Mouse (Mus musculus): ENCODE data around the gene Tnik. TPM values are rescaled to one million over a fixed set of nuclear protein-coding genes. Genes with fewer than 3 reads are reported as not detected.
A peak's percentile ranks its signal among the peaks of the same experiment; 100 is the strongest.

The Tnik gene
- polyA plus RNA-seq, 1 experiment from 2014 or later: 38.5 TPM

DNA sequence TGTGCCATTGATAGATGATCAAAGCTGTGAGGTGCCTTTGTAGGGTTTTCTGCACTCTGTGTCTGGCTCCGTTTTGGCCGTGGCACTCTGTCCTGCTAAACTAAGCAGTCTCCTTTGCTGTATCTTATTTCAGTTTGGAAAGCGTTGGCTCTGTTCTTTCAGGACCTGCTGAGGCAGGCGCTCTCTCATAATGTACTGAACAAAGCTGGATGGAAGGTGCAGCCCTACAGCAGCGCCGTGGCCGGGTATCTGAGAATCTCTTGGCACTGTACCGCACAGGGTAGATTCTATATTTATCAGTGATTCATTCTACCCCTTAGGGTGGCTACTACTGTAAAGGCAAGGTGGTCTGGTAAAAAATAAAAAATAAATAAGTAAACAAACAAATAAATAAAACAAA is 193.8 kb downstream of the Tnik start:
- no peak for ATAC-seq (ENCODE audit: low FRiP score, low read depth)
- no peak overlapping the region for H3K27ac ChIP-seq (replicated peaks)
- 82% methylated on average over 8 of the region's 8 CpGs for WGBS
- H3K27me3 ChIP-seq: no peaks in the 10 kb centered on the region
- H3K9ac ChIP-seq (replicated peaks): no peak overlapping the region
- no peaks in the 10 kb centered on the region for H3K9me3 ChIP-seq
- H3K36me3 ChIP-seq: no peaks in the 10 kb centered on the region
- H3K4me3 ChIP-seq: no peak overlapping the region
- H3K4me1 ChIP-seq: no peaks in the 10 kb centered on the region
- no peak overlapping the region for H3K4me2 ChIP-seq (replicated peaks)

DNA sequence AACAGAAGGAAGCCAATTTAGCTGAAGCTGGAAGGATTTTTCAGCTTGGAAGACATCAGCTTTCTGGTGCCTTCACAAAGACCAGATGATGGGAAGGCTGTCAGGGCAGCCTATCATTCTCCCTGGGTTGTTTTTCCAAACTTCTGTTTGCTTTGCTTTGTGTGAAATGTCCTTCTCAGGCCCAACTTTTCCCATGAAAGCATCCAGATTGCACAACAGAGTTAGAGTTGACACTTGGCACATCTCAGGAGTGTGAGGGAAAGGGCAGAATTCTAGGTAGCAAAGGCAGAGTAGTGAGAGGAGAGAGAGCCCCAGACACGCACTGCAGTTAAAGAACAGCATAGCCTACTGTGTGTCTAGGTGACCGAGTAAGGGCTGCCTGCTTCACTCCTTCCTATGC is 194.5 kb downstream of the Tnik start:
- Histone ChIP-seq H3K27me3 (no peaks in the 10 kb centered on the region), H3K4me2 (replicated peaks) (no peak overlapping the region), H3K4me1 (no peaks in the 10 kb centered on the region), H3K9me3 (no peaks in the 10 kb centered on the region), H3K9ac (replicated peaks) (no peak overlapping the region), H3K4me3 (no peak overlapping the region), H3K27ac (replicated peaks) (no peak overlapping the region), H3K36me3 (no peaks in the 10 kb centered on the region)
- ATAC-seq (ENCODE audit: low FRiP score, low read depth): no peak
- WGBS: 94% methylated on average over 2 of the region's 2 CpGs

DNA sequence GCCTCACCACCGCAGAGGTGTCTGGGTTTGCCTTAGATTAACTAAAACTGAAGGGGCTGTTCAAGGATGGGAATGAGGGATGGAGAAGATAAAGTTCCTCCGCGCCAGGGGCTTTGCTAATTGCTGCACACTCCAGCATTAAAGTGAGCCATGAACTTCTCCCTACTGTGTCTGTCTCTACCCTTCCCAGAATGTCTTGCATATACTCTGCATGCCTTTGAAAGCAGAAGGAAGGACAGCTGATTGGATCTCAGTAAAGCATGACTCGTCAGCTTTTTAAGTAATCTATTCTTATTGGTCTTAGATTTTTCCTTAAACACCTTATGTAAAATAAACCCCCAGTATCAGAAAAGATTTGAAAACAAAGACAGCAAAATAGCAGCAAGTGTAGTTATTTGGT is 203.7 kb downstream of the Tnik start:
- Histone ChIP-seq H3K4me2 (replicated peaks) (no peak overlapping the region), H3K27me3 (no peaks in the 10 kb centered on the region), H3K36me3 (no peaks in the 10 kb centered on the region), H3K4me3 (no peak overlapping the region), H3K4me1 (no peaks in the 10 kb centered on the region), H3K27ac (replicated peaks) (no peak overlapping the region), H3K9ac (replicated peaks) (no peak overlapping the region), H3K9me3 (no peaks in the 10 kb centered on the region)
- WGBS: 91% methylated on average over 4 of the region's 4 CpGs
- ATAC-seq (ENCODE audit: low FRiP score, low read depth): no peak

DNA sequence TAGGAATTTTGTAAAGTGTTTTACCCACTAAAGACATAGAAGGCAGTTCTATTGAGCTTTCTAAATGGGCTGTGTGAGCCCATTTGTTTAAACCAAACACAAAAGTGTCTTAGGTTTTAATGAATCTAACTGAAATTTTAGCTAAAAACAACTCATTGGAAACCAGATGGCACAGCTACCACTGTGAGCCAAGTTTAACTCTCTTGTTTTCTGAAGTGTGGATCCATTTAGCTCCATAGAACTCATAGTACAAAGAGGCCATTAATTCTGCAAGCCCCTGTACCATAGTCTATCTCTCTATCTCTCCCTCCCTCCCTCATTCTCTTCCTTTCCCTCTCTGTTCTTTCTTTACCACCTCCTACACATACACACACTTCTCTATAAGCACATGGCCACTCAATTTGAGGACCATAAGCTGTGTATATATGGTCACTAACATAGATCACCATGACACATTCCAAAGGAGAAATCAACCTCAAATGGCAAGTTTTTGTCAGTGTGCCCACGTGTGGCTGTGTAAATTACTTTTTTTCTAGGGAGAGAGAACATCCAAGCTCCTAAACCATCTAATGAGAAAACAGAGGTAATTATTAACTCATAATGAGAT is 204.2 kb downstream of the Tnik start:
- no peaks in the 10 kb centered on the region for H3K36me3 ChIP-seq
- H3K4me3 ChIP-seq: no peak overlapping the region
- H3K27ac ChIP-seq (replicated peaks): no peak overlapping the region
- no peak overlapping the region for H3K9ac ChIP-seq (replicated peaks)
- 78% methylated on average over 1 of the region's 1 CpGs for WGBS
- H3K27me3 ChIP-seq: no peaks in the 10 kb centered on the region
- no peak for ATAC-seq (ENCODE audit: low FRiP score, low read depth)
- no peak overlapping the region for H3K4me2 ChIP-seq (replicated peaks)
- no peaks in the 10 kb centered on the region for H3K9me3 ChIP-seq
- no peaks in the 10 kb centered on the region for H3K4me1 ChIP-seq

- Histone ChIP-seq H3K9me3 (no peaks in the 10 kb centered on the region), H3K4me1 (no peaks in the 10 kb centered on the region), H3K27me3 (no peaks in the 10 kb centered on the region), H3K27ac (replicated peaks) (no peak overlapping the region), H3K9ac (replicated peaks) (no peak overlapping the region), H3K4me3 (no peak overlapping the region), H3K4me2 (replicated peaks) (no peak overlapping the region), H3K36me3 (no peaks in the 10 kb centered on the region)
- ATAC-seq (ENCODE audit: low FRiP score, low read depth): no peak
- 84% methylated on average over 4 of the region's 4 CpGs for WGBS
Measured at GRCm38 (mm10) chr3:28467871-28468285, 204.9 kb downstream of the Tnik start.

DNA sequence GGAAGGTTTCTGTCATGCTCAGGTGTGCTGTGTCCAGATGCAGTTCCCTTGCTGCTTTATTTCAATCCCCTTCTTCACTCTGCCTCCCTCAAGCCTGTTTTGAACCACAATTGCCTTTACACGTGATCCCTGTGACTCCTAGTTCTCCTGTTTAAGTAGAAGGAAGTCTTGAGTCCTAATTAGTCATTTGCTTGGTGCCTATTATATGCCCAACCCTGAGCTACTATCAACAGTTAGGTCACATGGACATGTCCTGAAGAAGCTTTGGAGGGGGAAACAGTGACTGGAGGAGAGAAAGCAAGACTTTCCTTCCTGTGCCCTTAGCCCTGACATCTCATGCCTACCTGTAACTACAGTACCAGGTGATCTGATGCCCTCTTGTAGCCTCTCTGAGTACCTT is 210.4 kb downstream of the Tnik start:
- H3K36me3 ChIP-seq: no peaks in the 10 kb centered on the region
- H3K27ac ChIP-seq (replicated peaks): no peak overlapping the region
- no peak overlapping the region for H3K4me3 ChIP-seq
- H3K9me3 ChIP-seq: no peaks in the 10 kb centered on the region
- no peak for ATAC-seq (ENCODE audit: low FRiP score, low read depth)
- no peaks in the 10 kb centered on the region for H3K4me1 ChIP-seq
- H3K9ac ChIP-seq (replicated peaks): no peak overlapping the region
- no peak overlapping the region for H3K4me2 ChIP-seq (replicated peaks)
- no peaks in the 10 kb centered on the region for H3K27me3 ChIP-seq
- WGBS: 72% methylated on average over 1 of the region's 1 CpGs

- 87% methylated on average over 2 of the region's 2 CpGs for WGBS
- ATAC-seq (ENCODE audit: low FRiP score, low read depth): no peak
Measured at GRCm38 (mm10) chr3:28477373-28477772, 214.4 kb downstream of the Tnik start.

DNA sequence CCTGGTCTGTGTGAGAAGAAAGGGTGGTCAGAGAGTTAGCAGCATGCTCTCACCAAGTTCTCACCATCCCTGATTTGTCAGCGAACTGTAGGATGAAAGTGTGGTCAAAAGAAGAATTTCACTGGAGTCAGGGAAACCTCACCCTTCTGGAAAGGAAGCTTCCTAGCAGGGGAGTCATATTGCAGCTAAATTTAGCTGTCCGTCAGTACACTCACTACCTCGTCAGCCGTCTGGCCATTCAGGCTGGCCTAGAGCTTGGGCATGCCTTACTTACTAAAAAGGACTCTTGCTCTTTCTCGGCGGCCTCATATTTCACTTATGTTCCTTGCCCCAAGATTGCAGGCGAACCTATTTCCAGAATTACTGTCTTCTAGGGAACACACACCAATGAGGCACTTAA is 222.7 kb downstream of the Tnik start:
- Histone ChIP-seq H3K4me3 (no peak overlapping the region), H3K27ac (replicated peaks) (no peak overlapping the region), H3K9me3 (0 out of 2 replicates have a peak, but pooled peaks cover 4% of the 10 kb centered on the region), H3K9ac (replicated peaks) (no peak overlapping the region), H3K4me1 (0 out of 2 replicates have a peak, but pooled peaks cover 5% of the 10 kb centered on the region), H3K36me3 (no peaks in the 10 kb centered on the region), H3K4me2 (replicated peaks) (no peak overlapping the region), H3K27me3 (no peaks in the 10 kb centered on the region)
- ATAC-seq (ENCODE audit: low FRiP score, low read depth): no peak
- 79% methylated on average over 7 of the region's 7 CpGs for WGBS

More at GRCm38 (mm10) chr3:28477373-28477772, 214.4 kb downstream of the Tnik start:
- Histone ChIP-seq H3K27me3 (no peaks in the 10 kb centered on the region), H3K4me2 (replicated peaks) (no peak overlapping the region), H3K4me1 (0 out of 2 replicates have a peak, but pooled peaks cover 3% of the 10 kb centered on the region), H3K27ac (replicated peaks) (no peak overlapping the region), H3K9ac (replicated peaks) (no peak overlapping the region), H3K4me3 (no peak overlapping the region), H3K9me3 (no peaks in the 10 kb centered on the region), H3K36me3 (no peaks in the 10 kb centered on the region)

GRCm38 (mm10) chr3:28487418-28487817 is 224.4 kb downstream of the Tnik start:
- no peaks in the 10 kb centered on the region for H3K27me3 ChIP-seq
- H3K9me3 ChIP-seq: 0 out of 2 replicates have a peak, but pooled peaks cover 4% of the 10 kb centered on the region
- 78% methylated on average over 9 of the region's 9 CpGs for WGBS
- H3K4me2 ChIP-seq (replicated peaks): no peak overlapping the region
- H3K27ac ChIP-seq (replicated peaks): no peak overlapping the region
- H3K36me3 ChIP-seq: no peaks in the 10 kb centered on the region
- ATAC-seq (ENCODE audit: low FRiP score, low read depth): no peak
- H3K4me3 ChIP-seq: no peak overlapping the region
- peaks cover 15% of the 10 kb centered on the region for H3K4me1 ChIP-seq
- H3K9ac ChIP-seq (replicated peaks): no peak overlapping the region

DNA sequence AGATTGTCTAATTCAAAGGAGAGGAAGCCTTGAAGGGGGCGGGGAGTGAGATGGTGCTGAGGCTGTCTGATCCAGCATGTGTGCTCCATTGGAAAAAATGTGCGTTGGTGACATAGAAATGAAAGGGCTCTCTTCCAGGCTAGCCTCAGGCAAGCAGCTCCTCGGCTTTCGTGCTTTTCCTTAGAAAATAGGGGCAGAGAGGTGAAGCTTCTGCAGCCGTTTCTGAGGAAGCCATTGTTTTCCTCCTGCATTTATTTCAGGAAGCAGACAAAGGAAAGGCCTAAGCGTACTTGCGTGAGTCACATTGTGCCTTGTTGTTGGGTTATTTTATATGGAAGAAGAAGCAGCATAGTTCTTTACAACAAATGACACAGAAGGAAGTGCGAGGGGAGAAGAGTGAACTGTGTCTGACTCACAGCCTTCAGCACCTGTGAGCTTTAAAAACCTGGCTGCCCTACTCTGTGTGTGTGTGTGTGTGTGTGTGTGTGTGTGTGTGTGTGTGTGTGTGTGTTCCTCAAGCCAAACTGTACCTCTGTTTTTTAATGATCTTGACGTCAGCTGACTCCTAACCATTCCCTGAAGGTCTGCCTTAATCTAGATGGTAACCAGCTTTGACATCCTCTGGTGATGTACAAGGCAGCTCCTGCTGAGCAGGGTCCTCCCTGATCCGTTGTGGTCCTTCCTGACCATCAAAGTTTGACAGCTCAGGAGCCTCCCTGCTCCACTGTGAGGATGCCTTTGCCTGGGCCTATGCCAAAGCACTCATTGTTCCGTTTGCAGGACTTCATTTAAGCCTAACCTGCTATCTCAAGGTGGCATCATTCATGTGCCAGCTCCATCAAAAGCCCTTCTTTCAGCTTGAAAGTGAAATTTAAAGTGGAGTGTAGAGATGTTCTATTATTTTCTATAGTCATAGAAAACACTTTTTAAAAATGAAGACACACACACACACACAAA is 228.3 kb downstream of the Tnik start:
- peaks cover 15% of the 10 kb centered on the region for H3K4me1 ChIP-seq
- no peak overlapping the region for H3K9ac ChIP-seq (replicated peaks)
- peak; percentile 66 for ATAC-seq (ENCODE audit: low FRiP score, low read depth)
- H3K27me3 ChIP-seq: no peaks in the 10 kb centered on the region
- 0 out of 2 replicates have a peak overlapping the region, but pooled peaks have one; percentile 3 for H3K4me2 ChIP-seq (replicated peaks)
- WGBS: 25% methylated on average over 11 of the region's 11 CpGs
- no peak overlapping the region for H3K4me3 ChIP-seq
- 0 out of 2 replicates have a peak, but pooled peaks cover 3% of the 10 kb centered on the region for H3K9me3 ChIP-seq
- peak overlapping the region; percentile 80 for H3K27ac ChIP-seq (replicated peaks)
- no peaks in the 10 kb centered on the region for H3K36me3 ChIP-seq

DNA sequence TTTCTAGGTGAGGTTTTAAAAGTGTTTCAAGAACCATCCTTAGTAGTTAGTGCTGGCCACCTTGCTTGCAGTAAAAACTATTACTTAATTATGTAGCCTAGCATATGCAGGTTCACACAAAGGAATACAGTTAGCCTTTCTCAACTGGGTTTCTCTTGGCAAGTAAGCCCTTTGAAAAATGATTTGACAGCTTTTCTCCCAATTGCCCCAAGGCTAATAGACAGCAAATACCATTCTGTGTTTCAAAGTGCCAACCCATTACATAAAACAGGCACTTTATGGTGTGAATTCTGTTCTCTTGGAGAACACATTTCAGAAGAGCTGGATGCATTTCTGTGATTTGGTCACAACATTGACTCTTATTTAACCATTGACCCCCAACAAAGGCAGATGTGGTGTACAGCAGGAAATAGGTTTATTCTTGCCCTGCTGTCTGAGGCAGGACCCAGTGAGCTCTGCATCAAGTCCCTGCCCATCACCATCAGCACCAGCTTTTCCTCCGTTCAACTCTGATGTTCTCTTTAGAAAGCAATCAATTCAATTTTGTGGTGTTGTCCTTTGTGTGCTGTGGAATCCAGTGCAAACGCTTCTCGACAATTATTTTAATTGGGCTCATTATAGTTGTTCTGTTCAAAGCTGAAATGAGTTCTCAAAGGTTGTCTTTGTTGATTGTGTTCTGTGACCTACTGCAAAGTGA is 233.9 kb downstream of the Tnik start:
- Histone ChIP-seq H3K9me3 (no peaks in the 10 kb centered on the region), H3K4me2 (replicated peaks) (no peak overlapping the region), H3K27ac (replicated peaks) (no peak overlapping the region), H3K27me3 (no peaks in the 10 kb centered on the region), H3K9ac (replicated peaks) (no peak overlapping the region), H3K4me3 (no peak overlapping the region), H3K36me3 (no peaks in the 10 kb centered on the region), H3K4me1 (no peaks in the 10 kb centered on the region; the same call in 1 of the 2 replicates)
- ATAC-seq (ENCODE audit: low FRiP score, low read depth): no peak
- WGBS: 78% methylated on average over 3 of the region's 3 CpGs

GRCm38 (mm10) chr3:28497503-28497857 is 234.5 kb downstream of the Tnik start:
- Histone ChIP-seq H3K27me3 (no peaks in the 10 kb centered on the region), H3K9ac (replicated peaks) (no peak overlapping the region), H3K4me1 (no peaks in the 10 kb centered on the region; the same call in 1 of the 2 replicates), H3K27ac (replicated peaks) (no peak overlapping the region), H3K36me3 (no peaks in the 10 kb centered on the region), H3K9me3 (no peaks in the 10 kb centered on the region), H3K4me3 (no peak overlapping the region), H3K4me2 (replicated peaks) (no peak overlapping the region)
- WGBS: 98% methylated on average over 3 of the region's 3 CpGs
- ATAC-seq (ENCODE audit: low FRiP score, low read depth): no peak
